Mouse (Mus musculus): ENCODE data around the gene Foxn3.

DNA sequence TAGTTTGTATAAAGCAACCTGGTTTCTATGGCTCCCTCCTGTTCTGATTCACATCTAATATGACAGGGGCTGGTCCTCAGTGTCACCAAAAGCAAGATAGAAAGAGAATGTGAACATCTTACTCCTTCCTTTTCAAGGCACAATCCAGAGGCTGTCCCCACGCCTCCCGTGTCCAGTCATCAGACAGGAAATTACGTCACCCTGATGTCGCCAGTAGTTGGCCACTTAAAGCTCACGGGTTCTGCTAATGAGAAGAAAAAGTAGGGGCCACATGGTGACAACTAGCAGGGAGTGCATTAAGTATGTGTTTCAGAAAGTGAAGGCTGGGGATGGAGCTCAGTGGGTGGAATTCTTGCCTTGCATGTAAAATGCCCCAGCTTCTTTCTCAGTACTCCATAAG, 99.1 kb downstream of the Foxn3 start:
- TF ChIP-seq TCF3 (IDR thresholded peaks at IDR 0.05; ENCODE audit: insufficient read length, low read depth) (no peak), POLR2A (IDR thresholded peaks at IDR 0.05; ENCODE audit: insufficient read length, low read depth) (no peak), MYOG (IDR thresholded peaks at IDR 0.05; ENCODE audit: control insufficient read depth in 1 of 3, insufficient read depth in 1 of 3, insufficient read length in 2 of 3, low read depth in 2 of 3) (no peak), E2F4 (IDR thresholded peaks at IDR 0.05; ENCODE audit: insufficient read depth) (no peak), POLR2AphosphoS2 (IDR thresholded peaks at IDR 0.05; ENCODE audit: insufficient read length, low read depth) (no peak), CEBPB (IDR thresholded peaks at IDR 0.05; ENCODE audit: insufficient read depth, poor library complexity, severe bottlenecking) (no peak), MYOD1 (IDR thresholded peaks at IDR 0.05; ENCODE audit: control insufficient read depth in 1 of 3, insufficient read length in 2 of 3, low read depth in 2 of 3) (no peak), REST (IDR thresholded peaks at IDR 0.05; ENCODE audit: insufficient read depth, insufficient read length) (no peak), USF1 (IDR thresholded peaks at IDR 0.05; ENCODE audit: low read depth) (no peak)

Measured in myocyte (in vitro differentiated cells).